Mouse (Mus musculus) splenic B cell, adult 2 months (primary cell): ENCODE data around the gene Eftud2.

Source experiments
- DNase-seq: peaks from one replicate; pipeline ENCODE4 v3.0.0-alpha.2; 2011; ENCODE audit warnings: low read depth, low spot score
- H3K27me3 ChIP-seq: 2 replicates; pipeline ENCODE4 v1.6.1; 2012; ENCODE audit warnings: mild to moderate bottlenecking, low read length, moderate library complexity, mixed read lengths; ENCODE audit not compliant: control insufficient read depth, poor library complexity, insufficient read depth, severe bottlenecking
- H3K36me3 ChIP-seq: 2 replicates; pipeline ENCODE4 v1.6.1; 2012; ENCODE audit warnings: mild to moderate bottlenecking, low read length, moderate library complexity, mixed read lengths; ENCODE audit not compliant: control insufficient read depth, poor library complexity, insufficient read depth, severe bottlenecking

The Eftud2 gene

DNA sequence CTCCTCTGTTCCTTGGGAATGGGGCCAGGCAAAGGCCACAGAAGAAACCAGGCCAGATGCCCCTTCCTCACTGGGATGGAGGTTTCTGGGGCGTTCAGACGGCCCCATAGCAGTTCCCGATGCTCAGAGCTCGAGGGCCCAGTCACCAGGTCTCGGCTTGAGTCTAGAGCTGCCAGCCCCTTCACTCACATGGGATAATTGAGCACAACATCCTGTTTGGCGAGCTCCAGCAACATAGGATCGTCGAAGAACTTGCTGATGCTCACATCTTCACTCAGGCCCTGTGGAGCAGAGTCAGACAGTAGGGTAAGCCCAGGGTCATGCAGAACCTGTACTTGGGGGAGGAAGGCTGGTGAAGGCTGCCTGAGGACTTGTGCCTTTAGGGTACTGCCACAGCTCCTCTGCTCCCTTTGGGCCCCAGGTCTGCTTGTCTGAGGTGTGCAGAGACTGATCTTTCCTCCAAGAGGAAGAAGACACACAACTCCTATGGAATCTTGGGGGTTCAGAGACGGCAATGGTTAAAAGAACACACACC is 42.1 kb downstream of the Eftud2 start:
- no peaks in the 10 kb centered on the region for H3K27me3 ChIP-seq
- DNase-seq: no peak
- H3K36me3 ChIP-seq: peaks cover 7% of the 10 kb centered on the region

DNA sequence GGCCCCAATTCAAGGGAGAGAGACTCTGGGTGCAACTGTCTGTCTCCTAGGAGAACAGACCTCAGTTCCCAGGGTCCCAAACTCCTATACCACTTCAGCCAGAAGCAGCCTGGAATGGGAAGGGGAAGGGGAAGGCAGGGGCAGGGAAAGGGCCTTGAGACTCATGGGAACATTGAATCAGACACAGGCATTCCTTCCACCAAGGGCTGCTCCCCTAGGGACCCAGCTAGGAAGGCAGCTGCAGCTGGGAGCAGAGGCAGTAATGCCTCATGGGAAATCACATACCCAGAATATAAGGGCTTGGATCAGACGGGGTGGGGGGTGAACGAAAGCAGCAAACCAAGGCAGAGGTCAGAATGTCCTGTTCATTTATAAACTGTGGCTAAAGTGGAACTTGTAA is 42.7 kb downstream of the Eftud2 start:
- H3K27me3 ChIP-seq: no peaks in the 10 kb centered on the region
- H3K36me3 ChIP-seq: peaks cover 7% of the 10 kb centered on the region
- DNase-seq: no peak

DNA sequence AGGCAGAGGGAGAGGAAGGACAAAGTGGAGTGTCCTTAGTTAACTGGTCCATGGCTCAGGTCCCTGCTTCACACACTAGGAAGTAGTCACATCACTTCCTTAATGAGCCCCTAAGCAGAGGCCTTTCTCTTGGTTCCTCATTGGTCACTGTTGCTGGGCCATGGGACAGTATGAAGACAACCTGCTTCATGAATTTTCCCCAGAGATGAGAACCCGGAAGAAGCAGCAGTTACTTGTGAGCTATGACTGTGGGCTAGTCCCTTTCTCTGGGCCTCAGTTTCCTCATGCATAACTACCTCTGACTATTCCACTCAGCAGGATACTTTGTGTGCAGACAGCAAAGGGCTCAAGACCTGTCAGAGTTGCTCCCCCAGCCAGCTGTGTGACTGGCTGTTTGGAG is 43.4 kb downstream of the Eftud2 start:
- DNase-seq: no peak
- no peaks in the 10 kb centered on the region for H3K27me3 ChIP-seq
- H3K36me3 ChIP-seq: peaks cover 7% of the 10 kb centered on the region

DNA sequence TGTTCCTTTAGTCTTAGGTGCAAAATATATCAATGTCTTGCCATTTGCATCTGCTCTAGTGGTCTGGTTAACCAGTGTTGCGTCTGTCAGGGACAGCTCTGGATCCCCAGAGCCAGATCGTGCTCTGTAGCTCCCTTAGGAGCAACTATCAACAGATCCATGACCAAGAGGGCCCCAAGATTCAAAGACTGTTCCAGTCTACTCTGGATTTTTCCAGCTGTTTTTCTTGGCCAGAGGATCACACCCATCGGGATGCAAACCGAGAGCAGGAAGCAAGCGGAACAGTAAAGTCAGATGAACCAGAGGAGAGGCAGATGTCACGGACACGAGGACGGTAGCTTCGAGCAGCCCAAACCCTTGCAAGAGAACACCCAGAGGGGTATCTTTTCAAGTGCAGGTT is 44.6 kb downstream of the Eftud2 start:
- no peak for DNase-seq
- Histone ChIP-seq H3K36me3 (peaks cover 5% of the 10 kb centered on the region), H3K27me3 (no peaks in the 10 kb centered on the region)

DNA sequence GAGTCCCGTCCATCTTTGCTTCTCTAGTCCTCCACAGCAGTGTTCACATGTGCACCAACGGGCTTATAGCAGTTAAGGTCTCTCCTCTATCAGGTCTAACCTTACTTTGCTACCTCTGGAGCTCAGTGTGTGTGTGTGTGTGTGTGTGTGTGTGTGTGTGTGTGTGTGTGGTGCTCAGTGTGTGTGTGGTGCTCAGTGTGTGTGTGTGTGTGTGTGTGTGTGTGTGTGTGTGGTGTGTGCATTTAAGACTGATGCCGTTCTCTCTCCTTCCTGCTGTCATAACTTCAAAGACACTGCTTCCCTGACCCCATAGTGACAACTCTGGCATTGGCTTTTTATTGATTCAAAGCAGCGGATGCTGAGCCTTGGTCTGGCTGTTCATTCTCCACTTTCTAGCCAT is 45.2 kb downstream of the Eftud2 start, which contains the start of gene Higd1b:
Higd1b (plus strand) TSS at position 301 of the 400 bp plus-strand sequence.
- H3K27me3 ChIP-seq: no peaks in the 10 kb centered on the region

DNA sequence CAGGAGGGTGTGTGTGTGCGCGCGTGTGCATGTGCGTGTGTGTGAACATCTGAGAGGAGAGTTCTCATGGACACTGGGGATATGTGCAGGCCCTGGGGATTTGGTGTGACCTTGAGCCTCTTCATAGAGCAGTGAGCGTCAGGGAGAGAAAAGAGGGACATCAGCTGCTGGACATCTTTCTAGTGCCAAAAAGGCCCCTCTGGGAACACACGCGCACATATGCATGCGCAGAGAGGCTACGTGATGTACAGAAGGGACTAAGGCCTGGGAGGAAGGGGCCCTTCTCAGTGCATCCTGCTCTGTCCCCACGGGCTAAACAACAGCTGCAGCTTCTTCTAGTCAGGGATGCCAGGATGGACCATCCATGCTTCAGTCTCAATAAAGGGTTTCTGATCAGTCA is 46.6 kb downstream of the Eftud2 start:
- no peak for DNase-seq
- H3K27me3 ChIP-seq: no peaks in the 10 kb centered on the region
- H3K36me3 ChIP-seq: peaks cover 3% of the 10 kb centered on the region; the same call in 1 of the 2 replicates

More for the DNA sequence above, 45.2 kb downstream of the Eftud2 start, which contains the start of gene Higd1b:
- peaks cover 5% of the 10 kb centered on the region for H3K36me3 ChIP-seq
- no peak for DNase-seq

DNA sequence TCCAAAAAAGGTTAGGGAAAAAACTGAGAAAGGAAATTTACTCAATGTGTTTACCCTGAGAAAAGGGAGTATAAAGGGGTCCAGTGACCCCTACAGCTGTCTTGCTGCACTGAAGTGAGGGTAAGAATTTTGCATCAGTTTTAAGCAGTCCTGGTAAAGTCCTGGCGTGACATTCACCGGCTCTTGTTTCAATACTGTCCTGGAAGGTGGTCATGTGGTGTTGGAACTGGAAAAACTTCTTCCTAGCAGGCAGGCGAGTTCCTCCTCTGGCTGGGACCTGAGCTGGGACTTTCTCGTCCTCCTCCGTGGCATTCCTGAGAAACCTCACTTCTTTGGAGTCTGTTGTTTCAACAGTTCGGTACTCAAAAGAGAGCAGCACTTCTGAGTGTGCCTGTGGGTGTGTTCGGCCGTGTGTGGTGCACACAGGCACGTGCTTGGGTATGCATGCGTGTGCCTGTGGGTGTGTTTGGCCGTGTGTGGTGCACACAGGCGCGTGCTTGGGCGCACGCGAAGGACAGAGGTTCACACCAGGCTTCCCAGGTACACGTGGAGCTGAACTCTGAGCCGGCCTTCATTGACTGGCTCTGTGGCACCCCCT is 48.0 kb downstream of the Eftud2 start:
- H3K36me3 ChIP-seq: no peaks in the 10 kb centered on the region
- no peak for DNase-seq
- H3K27me3 ChIP-seq: no peaks in the 10 kb centered on the region

DNA sequence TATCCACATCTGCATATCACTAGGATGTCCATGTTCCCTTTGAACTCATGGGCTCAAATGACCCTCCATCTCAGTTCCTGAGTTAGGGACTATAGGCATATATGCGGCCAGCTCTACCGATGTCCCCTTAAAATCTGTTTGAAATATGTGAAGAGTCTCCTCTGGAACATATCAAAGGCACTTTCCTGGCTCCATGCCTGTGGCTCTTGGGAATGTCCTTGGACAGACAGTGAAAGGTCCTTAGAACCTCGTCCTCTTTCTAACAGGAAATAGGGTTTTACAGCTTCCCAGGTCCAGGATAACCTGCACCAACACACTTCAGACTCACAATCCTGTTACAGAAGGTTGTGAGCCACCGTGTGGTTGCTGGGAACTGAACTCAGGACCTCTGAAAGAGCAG is 50.5 kb downstream of the Eftud2 start:
- no peaks in the 10 kb centered on the region for H3K36me3 ChIP-seq
- H3K27me3 ChIP-seq: no peaks in the 10 kb centered on the region
- no peak for DNase-seq

DNA sequence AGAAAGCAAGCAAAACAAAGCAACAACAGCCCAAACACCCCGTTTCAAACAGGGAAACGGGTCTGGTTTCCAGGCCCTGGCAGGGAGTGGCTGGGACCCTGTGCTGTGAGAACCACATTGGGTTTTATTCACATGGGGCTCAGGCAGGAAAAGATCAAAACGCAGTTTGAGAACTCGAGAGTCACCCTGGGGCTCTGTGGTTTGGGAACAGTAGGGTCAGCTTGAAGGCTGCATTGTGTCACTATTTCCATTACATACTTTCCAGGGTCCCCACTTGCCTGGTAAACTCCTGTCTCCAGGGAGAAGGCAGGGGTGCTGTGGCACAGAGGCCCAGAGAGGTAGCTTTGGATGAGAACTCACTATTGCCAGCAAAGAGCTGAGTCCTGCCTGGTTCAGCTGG is 53.7 kb downstream of the Eftud2 start:
- Histone ChIP-seq H3K36me3 (no peaks in the 10 kb centered on the region), H3K27me3 (no peaks in the 10 kb centered on the region)
- no peak for DNase-seq

DNA sequence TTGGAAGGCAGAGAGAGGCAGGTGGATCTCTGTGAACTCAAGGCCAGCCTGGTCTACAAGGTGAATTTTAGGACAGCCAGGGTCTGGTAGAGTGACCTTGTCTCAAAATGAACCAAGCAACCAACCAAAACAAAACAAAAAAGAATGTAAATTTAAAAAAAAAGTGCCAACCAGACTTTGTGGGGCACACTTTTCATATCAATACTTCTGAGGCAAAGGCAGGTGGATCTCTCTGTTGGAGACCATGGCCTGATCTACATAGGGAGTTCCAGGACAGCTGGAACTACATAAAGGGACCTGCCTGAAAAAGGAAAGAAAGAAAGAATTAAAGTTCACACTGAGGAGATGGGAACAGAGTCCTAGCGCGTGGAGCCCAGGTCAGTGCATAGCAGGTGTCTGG is 54.3 kb downstream of the Eftud2 start:
- H3K36me3 ChIP-seq: no peaks in the 10 kb centered on the region
- no peaks in the 10 kb centered on the region for H3K27me3 ChIP-seq

DNA sequence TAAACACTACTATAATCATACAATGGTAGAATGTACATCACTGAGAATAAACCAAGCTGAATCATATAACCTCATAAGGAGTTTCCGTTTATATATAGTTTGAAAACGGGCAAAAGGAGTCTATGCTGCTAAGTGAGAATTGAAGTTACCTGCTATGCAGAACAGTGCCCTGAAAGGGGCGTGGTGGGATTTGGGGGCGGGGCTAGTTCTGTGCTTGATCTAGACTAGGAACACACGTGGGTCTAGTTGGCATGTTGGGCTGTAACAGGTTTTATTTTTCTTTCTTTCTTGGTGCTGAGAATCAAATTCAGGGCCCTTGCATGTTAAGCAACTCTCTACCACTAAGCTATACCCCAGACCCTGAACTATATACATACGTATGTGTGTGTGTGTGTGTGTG is 59.6 kb downstream of the Eftud2 start:
- Histone ChIP-seq H3K27me3 (peaks cover 4% of the 10 kb centered on the region), H3K36me3 (no peaks in the 10 kb centered on the region)
- peak; percentile 34 for DNase-seq

More for the DNA sequence above, 54.3 kb downstream of the Eftud2 start:
- DNase-seq: no peak

DNA sequence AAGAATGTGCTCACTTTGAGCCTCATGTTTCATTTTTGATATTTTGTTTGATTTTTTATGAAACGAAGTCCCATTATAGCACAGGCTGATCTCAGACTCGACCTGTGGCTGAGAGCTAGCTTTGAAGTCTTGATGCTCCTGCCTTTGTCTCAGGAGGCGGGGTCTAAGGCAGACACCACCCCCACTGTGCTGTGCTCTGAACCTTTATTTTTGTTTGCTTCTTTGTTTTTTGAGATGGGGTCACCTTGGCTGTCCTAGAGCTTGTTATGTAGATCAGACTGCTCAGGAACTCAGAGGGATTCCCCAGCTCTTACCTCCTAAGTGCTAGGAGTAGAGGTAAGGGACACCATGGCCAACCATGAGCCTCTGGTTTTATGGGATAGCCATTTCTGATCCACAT is 60.4 kb downstream of the Eftud2 start:
- DNase-seq: peak; percentile 10
- Histone ChIP-seq H3K36me3 (no peaks in the 10 kb centered on the region), H3K27me3 (peaks cover 4% of the 10 kb centered on the region)

DNA sequence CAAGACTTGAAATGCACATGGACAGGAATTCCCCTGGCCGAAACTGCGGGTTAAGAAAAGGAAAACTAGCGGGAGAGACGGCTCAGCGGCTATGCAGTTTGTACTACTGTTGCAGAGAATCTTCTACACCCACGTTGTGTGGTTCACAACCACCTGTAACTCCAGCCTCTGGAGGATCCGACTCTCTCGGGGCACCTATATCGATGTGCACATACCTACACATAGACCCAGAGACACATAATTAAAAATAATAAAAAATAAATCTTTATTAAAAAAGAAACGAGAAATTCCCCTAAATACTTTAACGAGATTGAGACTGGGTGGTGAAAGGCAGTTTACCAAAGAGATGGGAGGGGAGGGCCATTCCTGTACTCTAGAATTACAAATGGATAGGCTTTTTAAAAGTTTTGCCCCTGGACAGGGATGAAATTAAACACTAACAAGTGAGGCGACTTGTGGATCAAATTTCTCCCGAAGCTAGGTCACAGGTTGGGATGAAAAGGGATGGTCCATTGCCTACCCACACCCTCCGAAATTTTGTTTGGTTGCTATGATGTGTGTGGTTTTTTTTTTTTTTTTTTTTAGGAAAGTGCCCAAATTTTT is 60.9 kb downstream of the Eftud2 start:
- DNase-seq: no peak
- peaks cover 4% of the 10 kb centered on the region for H3K27me3 ChIP-seq
- H3K36me3 ChIP-seq: no peaks in the 10 kb centered on the region

DNA sequence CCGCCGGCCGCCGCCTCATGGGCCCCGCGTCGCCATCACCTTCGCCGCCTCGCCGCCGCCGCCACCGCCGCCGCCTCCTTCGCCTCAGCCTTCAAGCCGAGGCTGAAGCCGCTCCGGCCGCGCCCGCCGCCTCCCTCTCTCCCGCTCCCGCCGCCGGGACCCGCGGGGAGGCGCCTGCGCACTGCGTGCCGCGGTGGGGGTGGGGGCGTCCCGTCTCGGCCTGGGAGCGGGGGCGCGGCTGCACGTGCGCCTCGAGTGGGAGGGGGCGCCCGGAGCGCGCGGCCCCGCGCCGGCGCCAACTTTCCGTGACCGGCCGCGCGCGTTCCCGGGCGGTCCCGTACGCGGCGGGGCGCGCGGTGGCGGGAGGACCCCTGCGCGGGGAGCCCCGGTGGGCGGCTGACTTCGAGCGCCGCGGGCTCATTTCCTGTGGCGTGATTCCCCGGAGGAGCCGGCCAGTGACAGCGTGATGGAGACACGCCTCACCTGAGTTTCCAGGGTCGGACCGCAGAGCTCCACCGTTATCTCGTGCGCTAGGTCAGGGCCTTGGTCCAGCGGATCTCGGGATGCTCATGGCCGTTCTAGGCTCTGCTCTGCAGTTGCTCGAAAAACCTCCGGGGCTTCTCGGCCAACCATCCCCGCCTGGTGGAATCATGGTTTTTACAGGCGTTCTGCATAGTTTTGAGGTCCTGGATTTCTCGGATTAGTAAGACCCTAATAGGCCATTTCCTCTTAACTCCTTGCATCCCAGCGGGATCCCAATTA is 61.6 kb downstream of the Eftud2 start, which contains the start of gene Gjc1:
Gjc1 (minus strand) TSS at position 680 of the 762 bp plus-strand sequence.
- peak; percentile 30 for DNase-seq
- no peaks in the 10 kb centered on the region for H3K36me3 ChIP-seq
- peaks cover 4% of the 10 kb centered on the region for H3K27me3 ChIP-seq
